Mouse (Mus musculus) T-helper 2 cell (primary cell): ENCODE data around the gene Tnnt1.

Source experiments
- in situ Hi-C: fragments of 300-600 bp; cut with MboI, MseI; formaldehyde crosslinking; loops from one replicate; pipeline ENCODE4 v1.15.1; 2025; ENCODE audit warnings: high pct_unique_total_duplicates

The Tnnt1 gene

DNA sequence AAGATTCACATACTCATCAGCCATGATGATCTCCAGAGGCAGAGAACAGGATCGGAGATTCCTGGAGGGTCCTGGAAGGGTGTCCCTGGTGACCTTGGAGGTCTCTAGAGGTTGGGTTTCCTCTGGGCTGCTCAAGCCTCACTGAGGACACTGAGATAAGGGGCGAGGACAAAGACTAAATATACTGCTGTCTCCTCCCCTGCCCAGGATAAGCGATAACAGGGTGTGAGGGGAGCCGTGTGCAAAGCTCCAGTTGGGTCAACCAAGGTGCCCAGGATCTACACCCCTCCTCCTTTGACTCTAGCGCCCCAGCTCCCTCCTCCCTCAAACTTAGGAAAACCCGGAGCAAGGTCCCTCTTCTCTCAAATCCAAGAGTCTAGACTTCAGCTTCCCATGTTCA, 6.1 kb upstream of the Tnnt1 start:
- in situ Hi-C loops = loop anchor here (5.0 to 10.0 kb wide), 3 partner anchors 90 to 397 kb away; no protein-coding TSS in a partner anchor

GRCm38 (mm10) chr7:4521231-4522003, 5.2 kb upstream of the Tnnt1 start:
- in situ Hi-C loops = loop anchor here (5.0 to 10.0 kb wide), 3 partner anchors 89 to 397 kb away; no protein-coding TSS in a partner anchor

GRCm38 (mm10) chr7:4518487-4518886, 2.3 kb upstream of the Tnnt1 start:
- in situ Hi-C loops = loop anchor here (5.0 kb wide), 1 partner anchor 376 kb away; no protein-coding TSS in a partner anchor

- in situ Hi-C loops = loop anchor here (5.0 kb wide), 1 partner anchor 374 kb away; no protein-coding TSS in a partner anchor
Measured at GRCm38 (mm10) chr7:4515853-4516252, 329 bp downstream of the Tnnt1 start.

DNA sequence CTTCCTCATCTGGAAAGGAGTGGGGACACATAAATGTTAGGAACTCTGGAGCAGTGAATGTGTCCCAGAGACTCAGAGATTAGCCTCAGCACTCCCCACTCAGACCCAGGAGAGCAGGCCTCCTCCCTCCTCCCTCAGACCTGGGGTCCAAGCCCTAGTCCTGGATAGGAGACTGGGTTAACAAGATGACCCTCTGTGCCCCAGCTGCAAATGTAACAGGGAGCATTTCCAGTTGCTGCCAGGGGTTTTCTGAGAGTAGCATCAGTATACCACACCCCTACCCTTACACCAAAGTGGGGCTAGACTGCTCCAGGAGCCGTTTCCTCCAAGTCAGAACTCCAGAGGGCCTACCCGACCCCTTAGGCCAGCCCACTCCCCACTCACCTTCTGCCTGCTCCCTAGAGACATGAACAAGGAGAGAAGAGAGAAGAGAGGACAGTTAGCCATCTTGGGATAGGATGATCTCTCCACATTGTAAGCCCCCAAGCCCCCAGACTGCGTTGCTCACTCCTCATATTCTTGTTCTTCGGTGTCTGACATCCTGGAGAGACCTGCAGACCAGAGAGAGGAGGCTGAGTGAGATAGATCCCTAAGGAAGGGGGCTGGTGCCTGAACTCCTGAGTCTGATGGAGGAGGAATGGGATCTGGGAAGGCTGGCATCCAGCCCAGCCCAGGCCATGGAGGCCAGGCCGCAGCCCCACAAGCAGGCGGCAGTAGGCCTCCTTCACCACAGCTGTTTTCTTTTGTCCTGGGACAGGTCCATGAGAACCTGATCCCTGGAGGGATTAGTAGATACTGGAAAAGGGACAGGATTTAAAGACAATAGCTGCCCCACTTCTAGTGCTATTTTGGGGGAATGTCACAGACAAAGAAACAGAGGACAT, 2.1 kb downstream of the Tnnt1 start:
- in situ Hi-C loops = no loop called here

GRCm38 (mm10) chr7:4513236-4513635, 2.9 kb downstream of the Tnnt1 start:
- in situ Hi-C loops = no loop called here

DNA sequence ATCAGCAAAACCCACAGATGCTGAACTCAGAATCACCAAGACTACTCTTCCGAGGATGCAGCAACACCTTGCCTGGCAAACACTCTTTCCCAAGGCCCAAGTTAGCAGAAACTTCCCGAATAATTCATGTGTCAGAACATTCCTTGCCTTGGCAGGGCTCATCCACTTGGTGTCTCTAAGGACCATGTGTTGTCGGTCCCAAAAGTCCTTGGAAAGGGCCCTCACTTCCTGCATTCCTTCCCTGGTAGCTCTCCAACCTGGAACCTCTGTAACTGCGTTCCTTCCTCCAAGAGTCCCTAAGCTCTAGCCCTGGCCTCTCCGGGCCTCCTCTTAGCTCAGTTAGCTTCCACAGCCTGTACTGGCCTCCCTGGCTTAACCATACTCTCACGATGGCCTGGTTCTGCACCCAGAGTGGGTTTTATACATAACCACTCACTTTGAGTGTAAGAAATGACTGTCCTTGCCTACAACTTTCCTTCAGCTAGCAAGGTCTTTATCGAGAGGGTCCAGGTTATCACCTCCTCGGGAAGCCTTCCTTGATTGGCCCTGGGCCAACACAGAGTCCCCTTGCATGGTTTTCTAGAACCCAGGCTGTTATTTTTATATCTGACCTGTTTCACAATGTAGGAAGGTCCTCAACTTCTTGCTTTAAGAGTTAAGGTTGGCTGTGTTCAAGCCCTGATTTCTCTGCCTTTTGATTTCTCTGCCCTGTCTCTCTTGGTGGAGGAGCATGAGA, 4.5 kb downstream of the Tnnt1 start:
- in situ Hi-C loops = no loop called here

- in situ Hi-C loops = no loop called here
Measured at GRCm38 (mm10) chr7:4509863-4510608, 6.1 kb downstream of the Tnnt1 start.

DNA sequence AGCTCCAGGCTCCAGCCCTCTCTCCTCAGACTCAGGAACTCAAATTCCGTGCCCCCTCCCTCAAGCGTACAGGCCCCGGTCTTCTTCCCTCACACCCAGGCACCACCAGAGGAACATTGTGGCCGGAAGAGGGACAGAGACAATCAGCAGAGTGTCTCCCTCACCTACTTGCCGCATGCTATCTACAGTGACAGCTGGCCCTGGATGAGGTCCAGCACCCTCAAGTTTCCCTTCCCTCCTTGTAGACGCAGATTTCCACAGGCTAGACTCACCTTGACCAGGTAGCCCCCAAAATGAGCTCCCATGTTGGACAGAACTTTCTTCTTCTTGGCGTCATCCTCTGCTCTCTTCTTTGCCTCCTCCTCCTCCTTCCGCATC, 7.5 kb downstream of the Tnnt1 start:
- in situ Hi-C loops = no loop called here

GRCm38 (mm10) chr7:4508062-4508738, 8.0 kb downstream of the Tnnt1 start:
- in situ Hi-C loops = no loop called here

DNA sequence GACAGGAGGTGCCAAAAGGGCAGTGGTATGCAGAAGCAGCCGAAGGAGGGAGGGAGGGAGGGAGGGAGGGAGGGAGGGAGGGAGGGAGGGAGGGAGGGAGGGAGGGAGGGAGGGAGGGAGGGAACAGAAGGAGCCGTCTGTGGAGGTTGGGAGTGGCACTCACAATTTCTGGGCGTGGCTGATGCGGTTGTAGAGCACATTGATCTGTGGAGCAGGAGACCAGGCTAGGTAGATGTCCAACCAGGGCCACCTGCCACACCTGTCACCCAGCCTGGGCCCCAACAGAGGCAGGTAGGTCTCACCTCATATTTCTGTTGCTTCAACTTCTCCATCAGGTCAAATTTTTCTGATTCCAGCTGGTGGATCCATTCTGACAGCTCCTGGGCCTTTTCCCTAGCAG, 9.0 kb downstream of the Tnnt1 start:
- in situ Hi-C loops = no loop called here

DNA sequence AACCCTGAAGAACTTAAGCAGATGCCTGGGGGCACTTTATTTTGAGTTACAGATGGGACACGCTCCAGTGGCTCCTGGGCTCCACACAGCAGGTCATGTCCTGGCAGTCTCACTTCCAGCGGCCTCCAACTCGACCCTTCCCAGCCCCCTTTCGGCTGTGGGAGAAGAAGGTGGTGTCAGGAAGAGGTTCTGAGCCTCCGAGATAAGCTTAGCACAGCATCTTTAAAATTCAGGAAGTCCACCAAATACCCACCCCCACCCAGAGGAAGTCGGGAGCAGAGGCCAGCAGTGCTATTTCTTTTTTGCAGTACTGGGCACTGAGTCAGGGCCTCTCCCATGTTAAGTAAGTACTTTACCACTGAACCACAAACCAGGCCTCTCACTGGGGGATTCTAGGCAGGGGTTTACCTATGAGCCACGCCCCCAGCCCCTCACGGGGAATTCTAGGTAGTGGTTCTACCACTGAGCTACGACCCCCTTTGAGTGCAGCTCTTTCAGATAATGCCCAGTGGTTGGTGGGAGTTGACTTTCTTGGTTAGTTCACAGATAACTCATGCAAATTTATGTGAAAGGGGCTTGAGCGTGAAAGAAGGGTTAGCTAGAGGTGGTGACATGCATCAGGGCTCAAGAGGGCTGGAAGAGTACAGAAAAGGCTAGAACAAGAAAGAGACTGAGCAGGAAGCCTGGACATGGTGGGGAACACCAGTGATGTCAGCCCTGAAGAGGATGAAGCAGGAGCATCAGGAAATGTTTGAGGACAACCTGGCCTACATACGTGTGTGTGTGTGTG, 11.3 kb downstream of the Tnnt1 start:
- in situ Hi-C loops = no loop called here

DNA sequence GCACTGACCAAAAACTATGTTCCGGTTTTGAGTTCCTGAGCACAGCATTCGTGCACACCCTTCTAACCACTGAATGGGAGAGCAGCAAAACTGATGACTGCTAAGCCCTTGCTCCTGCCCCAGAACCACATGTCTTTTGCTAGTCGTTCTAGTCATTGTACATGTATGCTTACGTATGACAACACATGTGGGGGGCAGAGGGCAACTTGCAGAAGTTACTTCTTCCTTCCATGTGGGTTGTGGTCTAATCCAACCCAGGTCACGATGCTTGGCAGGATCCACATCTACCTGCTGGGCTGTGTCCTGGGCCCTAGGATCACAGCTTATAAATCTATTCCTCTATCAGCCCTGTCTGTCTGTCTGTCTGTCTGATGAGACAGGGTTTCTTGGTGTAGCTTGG, 12.3 kb downstream of the Tnnt1 start:
- in situ Hi-C loops = no loop called here

GRCm38 (mm10) chr7:4503100-4503499, 13.1 kb downstream of the Tnnt1 start:
- in situ Hi-C loops = no loop called here

- in situ Hi-C loops = no loop called here
Measured at GRCm38 (mm10) chr7:4502421-4503090, 13.6 kb downstream of the Tnnt1 start.

- in situ Hi-C loops = no loop called here
Measured at GRCm38 (mm10) chr7:4501558-4502397, 14.4 kb downstream of the Tnnt1 start, which contains the start of gene Ppp1r12c. TSS of gene Ppp1r12c (minus strand) at chr7:4501680.

DNA sequence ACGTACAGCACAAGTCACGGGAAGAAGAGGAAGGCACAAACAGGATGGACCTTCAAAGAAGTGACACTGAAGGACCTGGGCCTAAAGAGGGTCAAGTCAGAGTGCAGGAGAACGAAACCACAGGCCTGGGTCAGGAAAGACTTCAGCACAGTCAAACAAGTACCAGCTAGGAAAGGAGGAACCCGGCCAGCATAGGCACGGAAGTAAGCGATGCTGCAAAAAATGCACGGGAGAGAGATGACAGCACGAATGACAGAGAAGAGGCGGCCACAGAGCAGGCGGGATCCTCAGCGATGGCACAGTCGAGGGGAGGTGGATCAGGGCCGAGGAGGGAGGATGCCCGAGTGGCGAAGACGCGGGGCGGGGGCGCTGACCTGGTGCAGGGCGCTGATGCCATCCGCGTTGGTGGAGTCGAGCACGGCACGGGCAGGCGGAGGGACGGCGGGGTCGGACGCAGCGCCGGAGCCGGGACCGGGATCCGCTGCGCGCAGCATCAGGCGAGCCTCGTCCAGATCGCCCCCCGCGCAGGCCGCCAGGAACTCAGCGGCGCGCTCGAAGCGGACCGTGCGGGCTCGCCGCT, 15.2 kb downstream of the Tnnt1 start:
- in situ Hi-C loops = no loop called here

DNA sequence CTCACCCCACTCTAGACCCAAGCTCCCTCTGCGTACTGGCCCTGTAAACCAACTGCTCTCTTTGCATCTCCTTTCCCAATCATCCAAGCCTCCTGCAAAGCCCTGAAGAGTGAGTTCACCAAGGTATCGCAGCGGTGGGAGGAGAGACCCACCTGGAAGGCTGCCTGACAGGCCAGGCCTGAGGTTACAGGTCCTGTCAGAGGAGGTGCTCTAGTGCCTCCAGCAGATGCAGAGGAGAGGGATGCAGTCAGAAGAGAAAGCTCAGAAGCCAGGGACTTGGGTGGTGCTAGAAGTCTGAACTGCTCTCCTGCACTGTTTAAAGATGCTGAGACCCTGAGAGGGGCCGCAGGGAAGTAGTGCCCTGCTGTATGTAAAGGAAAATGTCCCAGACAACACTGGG, 17.1 kb downstream of the Tnnt1 start:
- in situ Hi-C loops = no loop called here
